Mouse (Mus musculus) urinary bladder, postnatal 10 days (tissue): Measurements from ENCODE around the gene Itsn1.

Experiments used
- DNase-seq: peaks from one replicate; pipeline ENCODE4 v3.0.0; 2022; ENCODE audit warnings: low spot score

The Itsn1 gene

DNA sequence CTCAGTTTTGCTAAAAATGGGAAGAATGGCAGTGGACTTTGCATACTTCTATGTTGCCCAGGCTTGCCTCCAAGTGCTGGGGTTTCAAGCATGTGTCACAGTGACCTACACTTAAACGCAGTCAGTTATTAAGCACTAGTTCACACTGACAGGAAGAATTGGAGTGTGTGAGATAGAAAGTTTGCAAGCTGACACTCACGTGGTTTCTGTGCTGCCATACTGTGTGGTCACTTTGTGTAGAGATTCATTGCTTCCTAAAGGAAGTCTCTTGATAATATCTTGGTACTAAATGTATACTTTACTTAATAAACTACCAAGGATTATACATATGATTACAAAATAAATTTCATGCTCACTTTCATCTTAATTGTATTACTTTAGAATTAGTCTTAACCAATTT, 3.7 kb downstream of the Itsn1 start:
- no peak for DNase-seq

DNA sequence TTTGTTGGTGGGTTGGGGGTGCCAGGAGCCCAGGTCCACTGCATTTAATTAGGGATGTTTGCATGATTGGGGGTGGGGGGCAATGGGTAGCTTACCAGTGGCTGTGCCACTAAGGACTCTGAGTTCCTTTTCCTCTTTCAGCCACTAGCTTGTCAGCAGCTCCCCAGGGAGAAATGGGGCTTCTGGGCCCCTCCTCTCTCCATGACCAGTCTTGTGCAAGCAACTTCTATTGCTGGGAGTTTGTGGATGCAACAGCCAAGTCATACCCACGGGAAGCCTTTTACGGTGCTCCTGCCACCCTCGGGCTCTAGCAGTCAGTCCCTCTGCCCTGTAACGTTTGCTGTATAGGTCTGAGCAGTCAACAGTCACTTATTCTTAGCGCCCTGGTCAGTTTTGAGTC, 5.7 kb downstream of the Itsn1 start:
- no peak for DNase-seq

- DNase-seq = no peak
Measured at GRCm38 (mm10) chr16:91736046-91736816, 7.2 kb downstream of the Itsn1 start.

GRCm38 (mm10) chr16:91738505-91738904, 9.4 kb downstream of the Itsn1 start:
- DNase-seq = no peak

- no peak for DNase-seq
Measured at GRCm38 (mm10) chr16:91740184-91740917, 11.3 kb downstream of the Itsn1 start.

GRCm38 (mm10) chr16:91740918-91741255, 11.8 kb downstream of the Itsn1 start:
- DNase-seq = no peak

DNA sequence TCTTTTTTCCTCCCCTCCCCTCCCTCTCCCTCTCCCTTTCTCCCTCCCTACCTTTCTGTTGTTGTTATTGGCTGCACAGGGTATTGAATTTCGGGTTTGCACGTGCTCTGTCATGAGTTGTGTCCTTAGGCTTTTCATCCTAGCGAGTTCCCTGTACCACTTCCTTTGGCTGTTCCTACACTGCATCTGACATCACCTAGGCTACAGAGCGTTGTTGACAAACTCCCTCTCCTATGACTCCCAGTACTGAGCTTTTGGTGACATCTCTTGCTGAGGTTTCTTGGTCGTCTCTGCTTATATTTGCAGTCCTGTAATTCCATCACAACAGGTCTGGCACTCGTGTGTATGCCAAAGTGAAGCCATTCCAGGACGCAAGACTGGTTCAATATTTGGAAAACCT, 14.0 kb downstream of the Itsn1 start:
- no peak for DNase-seq

DNA sequence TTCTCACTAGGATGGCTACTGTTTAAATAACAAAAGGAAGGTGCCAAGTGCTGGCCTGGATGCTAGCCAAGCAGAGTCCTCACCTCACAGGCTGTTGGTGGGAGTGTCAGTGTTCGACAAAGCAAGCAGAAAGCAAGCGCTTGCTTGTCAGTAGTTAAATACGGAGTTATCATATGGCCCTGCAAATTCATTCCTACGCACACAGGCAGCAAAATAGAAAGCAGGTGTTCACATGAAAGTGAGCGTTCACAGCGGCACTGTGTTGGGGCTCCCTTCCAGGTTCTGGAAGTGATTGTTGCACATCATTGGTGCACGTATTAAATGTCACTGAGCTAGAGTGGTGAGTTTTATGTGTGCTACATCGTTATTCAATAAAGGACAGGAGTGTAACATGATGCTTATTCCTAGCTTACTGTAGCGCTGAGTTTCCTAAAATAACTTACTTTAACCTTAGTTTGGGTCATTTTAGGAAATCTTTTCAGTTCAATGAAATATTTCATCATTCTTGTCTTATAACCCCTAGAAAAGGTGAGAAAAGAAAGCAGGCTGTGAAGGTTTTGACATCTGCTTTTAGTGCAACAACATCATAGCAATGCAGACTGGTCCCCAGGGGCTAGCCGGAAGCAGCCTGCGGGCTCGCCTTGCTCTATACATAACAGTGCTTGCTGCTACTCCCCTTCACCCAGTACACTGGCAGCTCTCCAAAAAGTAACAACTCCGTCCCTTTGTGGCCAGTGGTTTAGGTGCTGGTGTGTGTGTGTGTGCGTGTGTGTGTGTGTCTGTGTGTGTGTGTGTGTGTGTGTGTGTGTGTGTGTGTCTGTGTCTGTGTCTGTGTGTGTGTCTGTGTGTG, 17.2 kb downstream of the Itsn1 start:
- DNase-seq = no peak

- no peak for DNase-seq
Measured at GRCm38 (mm10) chr16:91747567-91747966, 18.5 kb downstream of the Itsn1 start.

DNA sequence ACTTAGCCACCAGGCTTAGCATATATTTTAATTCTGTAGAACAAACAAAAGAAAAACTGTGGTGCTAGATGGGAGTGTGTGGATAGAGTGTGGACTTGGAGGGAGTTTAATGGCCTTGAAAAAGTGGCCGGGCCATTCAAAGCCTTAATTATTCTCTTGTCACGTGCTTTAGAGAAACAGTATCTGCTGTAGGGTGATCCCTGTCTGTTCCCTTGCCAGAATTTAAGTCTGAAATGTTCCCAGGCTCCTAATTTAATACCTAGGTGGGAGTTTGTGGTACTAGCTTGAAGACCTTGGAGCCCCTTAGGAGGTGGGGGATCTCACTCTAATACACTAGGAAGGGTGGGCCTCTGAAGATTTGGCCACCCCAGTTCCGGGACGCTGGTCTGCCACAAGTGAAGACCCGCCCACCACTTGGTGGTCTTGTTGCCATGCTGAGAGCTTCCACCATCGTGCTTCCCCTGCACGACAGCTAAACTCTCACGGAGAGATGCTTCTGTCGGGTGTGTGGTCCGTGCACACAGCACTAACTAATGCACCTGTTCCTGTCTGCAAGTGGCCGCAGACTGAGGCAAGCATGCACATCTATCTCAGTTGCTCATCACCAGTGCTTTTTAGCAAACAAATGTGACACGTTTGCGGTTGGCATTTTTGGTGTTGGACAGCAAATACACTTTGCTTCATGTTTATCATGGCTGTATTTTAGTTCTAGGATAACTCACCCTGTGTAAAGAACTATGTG, 22.7 kb downstream of the Itsn1 start:
- no peak for DNase-seq

GRCm38 (mm10) chr16:91753611-91754010, 24.5 kb downstream of the Itsn1 start:
- no peak for DNase-seq

- DNase-seq = no peak
Measured at GRCm38 (mm10) chr16:91754957-91755356, 25.9 kb downstream of the Itsn1 start.

DNA sequence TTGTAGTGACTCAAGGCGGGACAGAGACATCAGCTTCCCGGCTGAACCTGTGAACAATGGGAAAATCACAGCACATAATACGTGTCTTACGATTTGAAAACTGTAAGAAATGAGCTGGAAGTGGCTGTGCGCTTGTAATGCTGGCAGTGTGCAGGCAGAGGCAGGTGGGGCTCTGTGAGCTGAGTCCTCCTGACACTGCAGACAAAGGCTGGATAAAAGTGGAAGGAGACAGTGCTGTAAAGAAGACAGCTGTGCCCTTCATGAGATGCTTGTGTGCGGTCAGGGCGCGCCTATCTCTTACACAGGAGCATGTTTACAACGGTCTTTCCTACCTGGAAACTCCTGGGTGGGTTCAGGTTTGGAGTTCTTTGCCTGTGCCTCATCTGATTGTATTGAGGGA, 32.1 kb downstream of the Itsn1 start:
- DNase-seq = no peak

GRCm38 (mm10) chr16:91761761-91762160, 32.7 kb downstream of the Itsn1 start:
- no peak for DNase-seq

- no peak for DNase-seq
Measured at GRCm38 (mm10) chr16:91762476-91762875, 33.4 kb downstream of the Itsn1 start.

DNA sequence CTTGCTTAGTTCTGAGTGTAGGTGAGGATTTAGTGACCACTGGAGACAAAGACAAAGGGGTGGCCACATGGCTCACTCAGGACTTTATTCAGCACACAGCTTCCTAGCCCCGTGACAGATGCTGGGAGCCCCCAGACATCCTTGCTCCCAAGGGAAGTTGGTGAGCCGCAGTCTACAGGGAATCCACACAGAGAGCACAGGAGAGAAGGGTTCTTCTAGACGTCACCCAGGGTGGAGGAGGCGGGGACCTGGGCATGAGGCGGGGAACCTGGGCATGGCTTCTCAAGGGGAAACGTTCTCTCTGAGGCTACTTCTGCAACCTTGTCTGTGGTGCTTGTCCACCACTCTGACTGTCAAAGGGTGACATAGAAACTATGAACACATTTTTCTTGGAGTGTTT, 34.9 kb downstream of the Itsn1 start:
- no peak for DNase-seq

- no peak for DNase-seq
Measured at GRCm38 (mm10) chr16:91764414-91764813, 35.3 kb downstream of the Itsn1 start.

DNA sequence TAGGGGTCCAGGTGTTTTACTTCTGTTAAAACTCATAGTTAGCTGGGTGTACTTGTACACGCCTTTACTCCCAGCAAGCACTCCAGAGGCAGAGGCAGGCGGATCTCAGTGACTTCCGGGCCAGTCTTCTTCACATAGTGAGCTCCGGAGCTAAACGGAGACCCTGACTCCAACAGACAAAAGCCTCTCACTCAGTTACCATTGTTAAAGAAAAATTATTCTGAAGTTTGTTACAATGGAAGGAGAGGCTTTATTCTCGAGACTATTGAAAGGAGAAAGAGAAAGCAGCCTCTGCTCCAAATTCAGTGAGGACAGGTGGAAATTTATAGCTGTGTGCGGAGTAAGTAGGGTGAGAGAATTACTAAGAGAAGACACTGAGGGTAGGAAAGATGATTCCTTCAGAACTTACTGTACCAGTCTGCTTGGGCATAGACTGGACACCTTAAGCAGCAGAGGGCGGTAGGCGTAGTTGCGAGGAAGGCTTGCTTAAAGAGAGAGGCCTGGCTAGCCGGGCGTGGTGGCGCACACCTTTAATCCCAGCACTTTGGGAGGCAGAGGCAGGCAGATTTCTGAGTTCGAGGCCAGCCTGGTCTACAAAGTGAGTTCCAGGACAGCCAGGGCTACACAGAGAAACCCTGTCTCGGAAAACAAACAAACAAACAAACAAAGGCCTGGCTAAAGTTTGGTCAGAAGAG, 36.2 kb downstream of the Itsn1 start:
- DNase-seq = no peak

DNA sequence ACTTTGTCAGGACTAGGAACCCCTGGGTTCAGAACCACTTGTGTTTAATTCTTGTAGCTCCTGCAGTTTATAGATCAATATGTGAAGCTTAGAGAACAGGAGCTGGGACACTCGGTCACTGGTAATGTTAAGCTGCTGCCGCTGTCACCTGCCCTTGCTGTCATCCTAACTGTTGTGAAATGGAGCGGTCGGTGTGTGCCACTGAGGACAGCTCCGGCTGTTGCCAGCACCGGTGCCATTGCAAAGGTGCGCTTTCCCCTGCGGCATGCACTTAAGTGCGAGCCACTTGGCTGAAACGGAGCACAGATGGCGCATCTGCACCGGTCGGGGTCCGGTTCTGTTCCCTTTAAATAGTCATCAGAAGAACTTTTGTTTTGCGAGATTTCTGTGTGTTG, 36.7 kb downstream of the Itsn1 start:
- no peak for DNase-seq

- DNase-seq = no peak
Measured at GRCm38 (mm10) chr16:91767165-91767701, 38.2 kb downstream of the Itsn1 start.

- DNase-seq = no peak
Measured at GRCm38 (mm10) chr16:91768586-91768985, 39.5 kb downstream of the Itsn1 start.
